Mouse (Mus musculus) layer of hippocampus, adult 6 months (tissue): ENCODE data around the gene 1700056E22Rik. TPM values are rescaled to one million over a fixed set of nuclear protein-coding genes. Genes with fewer than 3 reads are reported as not detected.

Experiments used
- long read RNA-seq, 2 experiments: library from polyadenylated mRNA; unstranded; transcript quantifications; one replicate each; pipeline ENCODE4 v2.0.0; 2019 to 2020
- polyA plus RNA-seq: library from polyadenylated mRNA; unstranded; fragments of <200 nt; fragmentation: Nextera tagmentation; gene quantifications from 2 replicates; pipeline ENCODE4 v1.2.3, GENCODE M21; 2021

1700056E22Rik gene
- polyA plus RNA-seq, result 0.36 and 0.54 TPM in 2 replicates
- long read RNA-seq, experiment 1, partial matches to known transcripts, result 0 of 1 reads
- long read RNA-seq, experiment 1, other reads (novel, unspliced or antisense), result 0 of 1 reads
- long read RNA-seq, experiment 2, result 0 reads

GRCm38 (mm10) chr1:184034011-184034557 lies at the start of gene 1700056E22Rik:
Gene 1700056E22Rik (minus strand): TSS chr1:184034301.

DNA sequence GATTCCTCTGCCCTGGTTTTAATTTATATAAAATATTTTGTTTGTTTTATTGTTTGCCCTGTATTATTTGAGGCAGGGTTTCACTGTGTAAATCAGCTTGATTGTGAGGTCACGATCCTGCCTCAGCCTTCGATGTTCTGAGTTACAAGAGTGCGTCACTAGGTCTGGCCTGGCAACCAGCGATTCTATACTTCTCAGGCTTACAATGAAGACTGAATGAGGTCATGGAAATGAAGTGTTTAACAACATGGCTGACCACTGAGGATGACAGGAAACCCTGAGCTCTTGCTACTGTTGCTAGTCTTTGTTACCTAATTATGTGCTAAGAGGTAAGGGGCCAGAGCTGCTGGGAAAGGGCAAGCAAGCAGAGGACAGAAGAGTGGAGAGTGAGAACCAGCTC lies 21.0 kb downstream of the 1700056E22Rik start, which contains the start of gene Dusp10:
Dusp10 (plus strand) TSS at position 197 of the 400 bp plus-strand sequence.

Other genes starting within 250 kb of the 1700056E22Rik start
- 2.0 TPM in 2 replicates for gene Dusp10, start 21.0 kb downstream of the 1700056E22Rik start, polyA plus RNA-seq